Mouse (Mus musculus) liver, embryonic 16.5 days (tissue): ENCODE data around the gene Zfp36l2. TPM values are rescaled to one million over a fixed set of nuclear protein-coding genes. Genes with fewer than 3 reads are reported as not detected.

Experiments
- ATAC-seq: fragments of 200-750 bp; cut with Nextera tagmentation; 2 replicates; pipeline ENCODE4 v1.8.0; 2017; ENCODE audit warnings: low read depth, mild to moderate bottlenecking, moderate number of reproducible peaks, moderate library complexity
- H3K27ac ChIP-seq: fragments of 300-500 bp; sonication (generic); 2 replicates; pipeline ENCODE4 v1.5.1; 2014; ENCODE audit warnings: mild to moderate bottlenecking, low read length
- H3K27me3 ChIP-seq: fragments of 300-500 bp; sonication (generic); 2 replicates; pipeline ENCODE4 v1.6.1; 2014; ENCODE audit warnings: low read depth, low read length, mixed read lengths; ENCODE audit not compliant: control insufficient read depth, insufficient read depth
- H3K36me3 ChIP-seq: fragments of 300-500 bp; sonication (generic); 2 replicates; pipeline ENCODE4 v1.6.1; 2014; ENCODE audit warnings: mild to moderate bottlenecking; ENCODE audit not compliant: control insufficient read depth, insufficient read depth
- H3K4me1 ChIP-seq: fragments of 300-500 bp; sonication (generic); 2 replicates; pipeline ENCODE4 v1.6.1; 2014; ENCODE audit warnings: low read depth, low read length, mixed read lengths; ENCODE audit not compliant: control insufficient read depth
- H3K4me2 ChIP-seq: fragments of 300-500 bp; sonication (generic); 2 replicates; pipeline ENCODE4 v1.6.1; 2014; ENCODE audit warnings: low read depth, low read length, mixed read lengths
- H3K4me3 ChIP-seq: fragments of 300-500 bp; sonication (generic); 2 replicates; pipeline ENCODE4 v1.5.1; 2014; ENCODE audit warnings: low read depth, mild to moderate bottlenecking, low read length
- H3K9ac ChIP-seq: fragments of 300-500 bp; sonication (generic); 2 replicates; pipeline ENCODE4 v1.6.1; 2014; ENCODE audit warnings: low read depth, low read length
- H3K9me3 ChIP-seq: fragments of 300-500 bp; sonication (generic); replicated peaks from 2 replicates; pipeline ENCODE4 v1.6.1; 2016; ENCODE audit warnings: low read length; ENCODE audit not compliant: control insufficient read depth
- WGBS: fragments of 180-500 bp; shearing (Covaris S2); extraction: QIAGEN DNeasy Blood & Tissue Kit; methylation state at CpG from one replicate; pipeline ENCODE4 v1.1.7; 2014; ENCODE audit not compliant: insufficient replicate concordance; 5-methylcytosine and 5-hydroxymethylcytosine counted together
- polyA plus RNA-seq: library from polyadenylated mRNA; unstranded; fragments of >200 nt; fragmentation: Nextera tagmentation; extraction: Ambion mirVana; gene quantifications from 2 replicates; pipeline ENCODE4 v1.2.1, GENCODE M21; 2015

Zfp36l2 gene
- polyA plus RNA-seq, 1 experiment from 2014 or later: 4.6 TPM

- H3K27ac ChIP-seq: peak overlapping the region; percentile 71
- H3K4me1 ChIP-seq: peaks cover 56% of the 10 kb centered on the region
- H3K36me3 ChIP-seq: no peaks in the 10 kb centered on the region
- peak overlapping the region; percentile 23 for H3K4me3 ChIP-seq
- H3K9me3 ChIP-seq: no peaks in the 10 kb centered on the region
- ATAC-seq: peak; percentile 68
- H3K27me3 ChIP-seq: no peaks in the 10 kb centered on the region
- H3K9ac ChIP-seq: no peak overlapping the region
- peak overlapping the region; percentile 28 for H3K4me2 ChIP-seq
- WGBS: 16% methylated on average over 10 of the region's 10 CpGs
Observed at GRCm38 (mm10) chr17:84136669-84137392, 50.9 kb downstream of the Zfp36l2 start.

DNA sequence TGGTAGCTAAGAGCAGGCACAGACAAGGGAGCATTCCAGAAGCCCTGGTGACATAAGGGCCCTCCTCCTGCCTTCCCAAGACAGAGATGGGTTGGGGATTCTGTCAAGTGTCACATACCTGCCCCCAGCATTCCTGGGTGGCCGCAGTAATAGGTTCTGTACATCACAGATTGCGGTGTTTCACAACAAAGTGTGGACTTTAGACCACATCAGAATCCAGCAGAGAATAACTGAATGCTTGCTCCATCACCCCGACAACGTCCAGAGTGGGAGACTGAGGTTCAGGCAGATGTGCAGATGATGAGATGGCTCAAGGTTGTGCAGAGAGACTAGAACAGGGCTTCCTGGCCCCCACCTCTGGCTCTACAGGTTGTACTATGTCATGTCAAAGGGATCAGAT is 51.5 kb downstream of the Zfp36l2 start:
- peak overlapping the region; percentile 23; the same call in 1 of the 2 replicates for H3K4me3 ChIP-seq
- H3K36me3 ChIP-seq: no peaks in the 10 kb centered on the region
- no peaks in the 10 kb centered on the region for H3K27me3 ChIP-seq
- ATAC-seq: peak; percentile 55
- H3K4me1 ChIP-seq: peaks cover 53% of the 10 kb centered on the region
- no peak overlapping the region for H3K9ac ChIP-seq
- WGBS: 71% methylated on average over 4 of the region's 4 CpGs
- H3K27ac ChIP-seq: peak overlapping the region; percentile 43
- no peaks in the 10 kb centered on the region for H3K9me3 ChIP-seq
- peak overlapping the region; percentile 28 for H3K4me2 ChIP-seq

- Histone ChIP-seq H3K9me3 (no peaks in the 10 kb centered on the region), H3K9ac (no peak overlapping the region), H3K4me2 (no peak overlapping the region), H3K27me3 (no peaks in the 10 kb centered on the region), H3K4me1 (peaks cover 43% of the 10 kb centered on the region), H3K4me3 (no peak overlapping the region), H3K36me3 (no peaks in the 10 kb centered on the region), H3K27ac (no peak overlapping the region; the same call in 1 of the 2 replicates)
- 52% methylated on average over 7 of the region's 7 CpGs for whole genome bisulfite sequencing
- ATAC-seq: no peak
Observed at GRCm38 (mm10) chr17:84135243-84135642, 52.5 kb downstream of the Zfp36l2 start.
